Mouse (Mus musculus): ENCODE data around the gene Otx2.

GRCm38 (mm10) chr14:48717632-48718279, 44.1 kb upstream of the Otx2 start:
- no peak for TF ChIP-seq POLR2A (IDR thresholded peaks at IDR 0.05; ENCODE audit: low read depth, low read length)
- no peak for TF ChIP-seq CTCF (conservative IDR thresholded peaks at IDR 0.05; ENCODE audit: insufficient read depth, insufficient read length, low read depth, low read length)

Measured in kidney, adult 2 months (tissue).